Mouse (Mus musculus) E14TG2a.4 (cell line): ENCODE data around the gene Rhcg.

ENCODE experiments used
- H3K27me3 ChIP-seq: 2 replicates; pipeline ENCODE4 v1.6.1; 2014; ENCODE audit warnings: low read length, control low read depth; ENCODE audit not compliant: insufficient read depth
- H3K36me3 ChIP-seq: 2 replicates; pipeline ENCODE4 v1.6.1; 2014; ENCODE audit warnings: low read length, control low read depth; ENCODE audit not compliant: insufficient read depth
- H3K4me1 ChIP-seq: replicated peaks from 2 replicates; pipeline ENCODE4 v1.6.1; 2014; ENCODE audit warnings: low read depth, low read length, control low read depth
- H3K4me3 ChIP-seq: replicated peaks from 2 replicates; pipeline ENCODE4 v1.5.1; 2014; ENCODE audit warnings: mild to moderate bottlenecking, low read length
- H3K9me3 ChIP-seq: 2 replicates; pipeline ENCODE4 v1.6.1; 2014; ENCODE audit warnings: low read length, control low read depth
- CTCF ChIP-seq: conservative IDR thresholded peaks from 2 replicates; pipeline ENCODE4 v1.5.1; 2014; ENCODE audit warnings: low read length
- NANOG ChIP-seq: IDR thresholded peaks from 2 replicates; pipeline ENCODE4 v1.6.1; 2014; ENCODE audit warnings: borderline replicate concordance, low read length, mixed read lengths
- POU5F1 ChIP-seq: IDR thresholded peaks from 2 replicates; pipeline ENCODE4 v1.6.1; 2014; ENCODE audit warnings: low read length, borderline replicate concordance

The Rhcg gene

DNA sequence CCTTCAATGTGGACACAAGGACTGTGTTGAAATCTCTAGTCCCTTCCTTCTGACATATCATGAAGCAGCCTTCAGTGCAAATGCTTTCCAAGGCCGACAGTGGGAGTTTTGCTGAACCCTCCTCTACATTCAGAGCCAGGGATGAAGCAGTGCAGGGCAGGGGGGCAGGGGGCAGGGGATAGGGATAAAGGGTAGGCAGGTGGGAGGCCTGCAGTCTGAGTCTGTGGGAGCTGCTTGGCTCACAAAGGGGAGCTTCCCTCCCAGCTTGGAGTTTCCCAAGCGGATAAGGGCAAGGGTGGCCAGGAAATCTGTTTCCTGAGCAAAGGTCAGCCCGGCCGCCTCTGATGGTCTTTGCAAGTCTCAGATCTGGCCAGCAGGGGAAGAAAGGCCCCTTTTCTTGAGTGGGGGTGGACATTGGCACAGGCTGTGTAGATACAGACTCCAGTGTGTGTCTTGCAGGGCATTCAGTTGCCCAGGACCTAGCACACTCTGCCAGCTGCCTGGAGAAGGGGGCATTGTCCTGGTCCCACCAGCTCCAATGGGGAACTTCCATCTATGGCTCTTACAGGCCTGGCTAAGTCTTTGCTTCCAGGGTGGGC is 48.4 kb downstream of the Rhcg start:
- Histone ChIP-seq H3K36me3 (no peaks in the 10 kb centered on the region), H3K9me3 (no peaks in the 10 kb centered on the region), H3K27me3 (peaks cover 74% of the 10 kb centered on the region), H3K4me3 (no peak overlapping the region), H3K4me1 (peaks cover 15% of the 10 kb centered on the region)
- no peak for TF ChIP-seq POU5F1
- TF ChIP-seq NANOG, result no peak
- TF ChIP-seq CTCF, result no peak

DNA sequence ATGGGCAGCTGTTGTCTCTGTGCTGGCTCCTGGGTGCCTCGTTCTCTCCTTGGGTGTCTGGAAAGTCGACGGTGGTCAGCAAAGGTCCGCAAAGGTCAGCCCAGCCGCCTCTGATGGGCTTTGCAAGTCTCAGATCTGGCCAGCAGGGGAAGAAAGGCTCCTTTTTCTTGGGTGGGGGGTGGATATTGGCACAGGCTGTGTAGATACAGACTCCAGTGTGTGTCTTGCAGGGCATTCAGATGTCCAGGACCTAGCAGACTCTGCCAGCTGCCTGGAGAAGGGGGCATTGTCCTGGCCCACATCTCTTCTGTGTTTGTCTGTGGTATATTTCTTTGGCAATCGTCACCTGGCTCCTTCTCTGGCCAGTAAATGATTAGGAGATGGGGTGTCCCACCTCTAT is 49.2 kb downstream of the Rhcg start:
- Histone ChIP-seq H3K36me3 (no peaks in the 10 kb centered on the region), H3K4me1 (peaks cover 17% of the 10 kb centered on the region), H3K27me3 (peaks cover 66% of the 10 kb centered on the region), H3K9me3 (no peaks in the 10 kb centered on the region), H3K4me3 (no peak overlapping the region)
- TF ChIP-seq CTCF (no peak; the same call in 1 of the 2 replicates), POU5F1 (no peak), NANOG (no peak)

DNA sequence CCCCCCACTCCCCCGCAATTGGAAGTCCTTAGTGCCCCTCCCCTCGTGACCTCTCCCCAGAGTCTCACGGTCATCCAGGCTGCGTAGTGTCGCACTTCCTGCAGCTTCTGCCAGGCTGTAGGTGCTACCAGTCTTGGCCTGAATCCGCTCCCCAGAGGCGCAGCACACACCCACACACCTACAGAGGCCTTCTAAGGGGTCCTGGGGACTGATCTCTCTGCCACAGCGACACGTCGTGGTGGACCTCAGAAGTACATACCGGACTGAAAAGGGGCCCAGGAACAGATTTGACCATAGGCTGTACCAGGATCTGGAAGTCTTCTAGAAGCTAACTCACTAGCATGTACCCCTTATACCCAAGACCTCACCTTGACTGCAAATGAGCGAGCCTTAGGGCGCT is 53.8 kb downstream of the Rhcg start:
- Histone ChIP-seq H3K4me1 (peaks cover 8% of the 10 kb centered on the region; the same call in 1 of the 2 replicates), H3K27me3 (peaks cover 56% of the 10 kb centered on the region), H3K36me3 (no peaks in the 10 kb centered on the region), H3K4me3 (no peak overlapping the region), H3K9me3 (no peaks in the 10 kb centered on the region)
- TF ChIP-seq POU5F1, result no peak
- peak; percentile 76 for TF ChIP-seq CTCF

DNA sequence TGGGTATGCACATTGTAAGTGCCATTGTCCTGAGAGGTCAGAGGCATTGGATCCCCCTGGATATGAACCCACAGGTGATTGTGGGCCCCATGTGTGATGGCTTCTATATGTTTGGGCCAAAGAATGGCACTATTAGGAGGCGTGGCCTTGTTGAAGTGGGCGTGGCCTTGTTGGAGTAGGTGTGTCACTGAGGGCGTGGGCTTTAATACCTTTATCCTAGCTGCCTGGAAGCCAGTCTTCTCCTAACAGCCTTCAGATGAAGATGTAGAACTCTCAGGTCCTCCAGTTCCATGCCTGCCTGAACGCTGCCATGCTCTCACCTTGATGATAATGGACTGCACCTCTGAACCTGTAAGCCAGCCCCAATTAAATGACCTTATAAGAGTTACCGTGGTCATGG is 55.1 kb downstream of the Rhcg start:
- TF ChIP-seq POU5F1 (no peak), NANOG (no peak), CTCF (no peak)

DNA sequence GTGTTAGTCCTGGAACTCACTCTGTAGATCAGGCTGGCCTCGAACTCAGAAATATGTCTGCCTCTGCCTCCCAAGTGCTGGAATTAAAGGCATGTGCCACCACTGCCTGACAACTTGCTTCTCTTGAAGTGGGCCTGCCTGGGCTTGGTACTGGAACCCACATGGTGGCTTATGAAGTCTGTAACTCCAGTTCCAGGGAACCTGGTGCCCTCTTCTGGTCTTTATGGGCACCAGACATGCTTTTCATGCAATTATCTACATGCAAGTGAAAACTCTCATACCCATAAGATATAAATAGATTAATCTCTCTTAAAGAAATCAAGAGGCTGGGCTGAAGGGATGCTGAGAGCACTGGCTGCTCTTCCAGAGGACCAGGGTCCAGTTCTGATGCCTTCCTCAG is 58.8 kb downstream of the Rhcg start:
- peaks cover 36% of the 10 kb centered on the region for H3K4me1 ChIP-seq
- TF ChIP-seq POU5F1 (no peak), NANOG (no peak), CTCF (no peak)
- H3K9me3 ChIP-seq, result no peaks in the 10 kb centered on the region; the same call in 1 of the 2 replicates
- H3K27me3 ChIP-seq, result peaks cover 80% of the 10 kb centered on the region
- no peak overlapping the region for H3K4me3 ChIP-seq
- no peaks in the 10 kb centered on the region for H3K36me3 ChIP-seq

More for the DNA sequence above, 55.1 kb downstream of the Rhcg start:
- Histone ChIP-seq H3K36me3 (no peaks in the 10 kb centered on the region), H3K9me3 (no peaks in the 10 kb centered on the region), H3K4me3 (no peak overlapping the region), H3K4me1 (peaks cover 18% of the 10 kb centered on the region), H3K27me3 (peaks cover 59% of the 10 kb centered on the region)

DNA sequence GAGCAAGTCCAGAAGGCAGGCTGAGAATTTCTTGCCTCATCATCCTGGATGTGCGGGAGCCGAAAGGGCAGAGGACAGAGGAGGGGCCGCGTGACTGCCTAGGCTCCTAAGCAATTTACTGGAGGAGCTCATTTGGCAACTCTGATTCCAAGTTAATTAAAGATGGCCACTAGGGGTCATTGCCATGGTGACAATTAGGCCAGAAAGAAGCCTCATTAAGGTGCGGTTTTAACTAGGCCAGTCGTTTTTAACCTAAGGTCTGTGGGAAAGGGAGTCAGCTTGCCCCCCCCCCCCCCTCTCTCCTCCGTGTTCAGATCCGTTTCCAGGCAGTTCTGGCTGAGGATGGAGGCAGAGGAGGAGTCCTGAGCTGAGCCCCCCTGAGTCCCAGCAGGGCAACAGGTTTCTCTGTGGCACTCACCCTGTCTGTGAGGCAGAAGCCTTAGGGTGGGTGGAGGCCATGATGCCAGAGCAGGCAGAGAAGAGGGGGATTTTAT is 59.7 kb downstream of the Rhcg start:
- Histone ChIP-seq H3K9me3 (no peaks in the 10 kb centered on the region; the same call in 1 of the 2 replicates), H3K4me1 (peaks cover 43% of the 10 kb centered on the region), H3K4me3 (0 out of 2 replicates have a peak overlapping the region, but pooled peaks have one; percentile 26), H3K36me3 (no peaks in the 10 kb centered on the region), H3K27me3 (peaks cover 90% of the 10 kb centered on the region)
- peak; percentile 21; the same call in 1 of the 2 replicates for TF ChIP-seq CTCF
- no peak for TF ChIP-seq NANOG
- TF ChIP-seq POU5F1, result no peak

DNA sequence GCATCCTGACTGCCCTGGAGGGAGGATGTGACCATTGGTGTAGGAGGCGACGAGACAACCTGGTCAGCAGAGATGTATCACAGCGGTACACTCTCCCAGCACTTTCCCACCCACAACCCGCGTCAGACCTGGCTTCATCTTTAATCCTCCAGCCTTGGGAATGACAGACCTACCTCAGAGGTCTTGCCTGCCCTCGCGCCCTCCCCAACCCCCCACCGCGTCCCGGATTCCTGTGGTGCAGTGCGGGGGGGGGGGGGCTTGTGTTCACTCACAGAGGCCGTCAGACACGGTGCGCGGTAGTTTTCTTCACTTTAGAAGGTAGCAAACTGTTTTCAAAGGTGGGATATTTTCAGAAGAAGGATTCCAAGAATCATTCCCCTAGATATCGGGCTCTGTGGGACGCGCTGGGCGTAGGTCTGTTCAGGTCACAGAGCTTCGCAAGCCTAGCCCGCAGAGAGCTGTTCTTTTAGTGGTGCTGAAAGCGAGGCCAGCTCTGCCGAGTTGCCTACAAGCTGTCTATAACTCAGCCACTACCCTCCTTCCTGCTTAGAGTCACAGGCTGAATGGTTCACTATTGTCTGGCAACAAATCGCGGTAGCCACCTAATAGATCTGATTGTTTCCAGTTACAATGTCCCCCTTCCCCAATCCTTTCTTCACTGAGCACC is 62.0 kb downstream of the Rhcg start:
- Histone ChIP-seq H3K27me3 (peaks cover 91% of the 10 kb centered on the region), H3K4me1 (peaks cover 41% of the 10 kb centered on the region), H3K36me3 (no peaks in the 10 kb centered on the region), H3K4me3 (peak overlapping the region; percentile 67), H3K9me3 (no peaks in the 10 kb centered on the region; the same call in 1 of the 2 replicates)
- TF ChIP-seq CTCF, result no peak
- no peak for TF ChIP-seq NANOG
- no peak for TF ChIP-seq POU5F1

DNA sequence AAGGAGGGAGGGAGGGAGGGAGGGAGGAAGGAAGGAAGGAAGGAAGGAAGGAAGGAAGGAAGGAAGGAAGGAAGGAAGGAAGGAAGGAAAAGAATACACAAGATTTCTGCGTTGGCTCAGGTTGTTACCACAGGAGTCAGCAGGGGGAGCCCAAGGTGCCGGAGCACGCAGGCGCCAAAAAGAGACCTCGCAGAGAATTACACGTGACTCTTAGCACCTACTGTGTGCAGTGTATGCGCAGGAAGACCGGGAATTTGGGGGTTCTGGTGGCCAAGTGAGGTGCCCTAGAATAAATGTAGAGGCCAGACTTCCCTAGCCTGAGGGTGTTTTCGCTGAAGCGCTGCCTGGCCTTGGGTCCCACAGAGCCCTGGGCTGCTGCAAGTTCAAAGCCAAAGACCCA is 64.8 kb downstream of the Rhcg start:
- H3K27me3 ChIP-seq, result peaks cover 89% of the 10 kb centered on the region
- peaks cover 57% of the 10 kb centered on the region for H3K4me1 ChIP-seq
- H3K4me3 ChIP-seq, result peak overlapping the region; percentile 39
- no peaks in the 10 kb centered on the region; the same call in 1 of the 2 replicates for H3K9me3 ChIP-seq
- no peaks in the 10 kb centered on the region for H3K36me3 ChIP-seq
- TF ChIP-seq POU5F1, result no peak
- TF ChIP-seq NANOG, result no peak
- peak; percentile 26 for TF ChIP-seq CTCF
